Mouse (Mus musculus): ENCODE measurements around the gene Prl2c2.
"Not testable (repeated sequence)": the region's sequence is repeated elsewhere in the genome, so short reads cannot be mapped to it uniquely, and the experiment has no call there.

Prl2c2 gene

GRCm38 (mm10) chr13:13005283-13005682 is at the start of gene Prl2c2:
TSS of gene Prl2c2 (minus strand) at chr13:13005383.
- not testable (repeated sequence) for DNase-seq

GRCm38 (mm10) chr13:13025872-13026271 is 20.7 kb upstream of the Prl2c2 start:
- not testable (repeated sequence) for DNase-seq

DNA sequence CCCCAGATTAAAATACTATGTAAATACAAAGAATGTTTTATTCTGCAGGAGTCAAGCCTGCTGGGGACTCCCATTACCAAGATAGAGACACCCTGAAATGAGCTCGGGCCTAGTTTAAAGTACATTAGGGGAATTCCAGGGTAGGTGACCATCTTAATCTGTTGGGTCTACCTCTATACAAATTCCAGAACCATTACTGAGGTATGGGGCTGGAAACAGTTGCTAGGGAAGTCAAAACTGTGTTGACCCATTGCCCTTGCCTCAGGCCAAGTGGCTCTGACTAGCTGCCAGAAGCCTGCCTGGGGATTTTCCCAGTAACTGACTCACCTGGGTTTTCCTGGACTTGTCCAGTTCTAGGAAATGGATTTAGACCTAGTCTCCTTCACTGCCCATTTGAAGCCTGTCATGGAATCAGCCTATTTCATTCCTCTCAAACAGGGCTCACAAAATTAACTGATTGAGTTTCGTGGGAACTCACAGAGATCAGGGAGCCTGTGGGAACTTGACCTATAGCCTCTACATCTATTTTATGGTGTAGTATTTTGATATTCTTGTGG is 8.9 kb upstream of the Prl2c2 start:
- not testable (repeated sequence) for DNase-seq
